Mouse (Mus musculus) lung, adult 2 months (tissue): ENCODE data around the gene Akain1.

Source experiments
- CTCF ChIP-seq: fragments of 200-500 bp; IDR thresholded peaks from 2 replicates; pipeline ENCODE4 v1.5.1; 2011; ENCODE audit warnings: mild to moderate bottlenecking, low read length, control low read depth; ENCODE audit not compliant: insufficient read depth
- POLR2A ChIP-seq: fragments of 200-500 bp; IDR thresholded peaks from 2 replicates; pipeline ENCODE4 v1.6.1; 2011; ENCODE audit warnings: low read depth, mild to moderate bottlenecking, control low read depth, low read length, borderline replicate concordance; ENCODE audit errors: extremely low read depth

GRCm38 (mm10) chr17:69397163-69397562 is 42.0 kb upstream of the Akain1 start:
- TF ChIP-seq CTCF (no peak), POLR2A (no peak)
